In the genomic region with DNA sequence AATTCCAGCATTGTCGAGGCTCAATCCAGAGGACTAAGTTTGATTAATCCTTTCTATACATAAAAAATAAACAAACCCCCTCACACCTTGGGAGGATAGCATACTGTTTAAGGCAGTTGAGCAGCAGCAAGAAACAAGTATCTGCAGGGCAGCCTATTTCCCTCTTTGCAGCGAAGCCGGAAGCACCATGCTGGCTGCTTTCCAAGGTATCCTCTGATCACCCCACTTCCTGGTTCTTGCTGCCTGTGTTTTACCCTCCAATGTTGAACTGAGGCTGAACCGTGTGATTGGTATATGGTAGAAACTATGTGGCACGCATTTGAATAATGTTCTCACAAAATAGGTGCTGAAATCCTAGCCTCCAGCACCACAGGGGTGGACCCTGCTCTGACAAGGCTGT, we compare ENCODE assay signal across 9 mouse cellular contexts. TPM values are rescaled to one million over a fixed set of nuclear protein-coding genes. Genes with fewer than 3 reads are reported as not detected.
DNase-seq lines count a peak whose midpoint lies in the region; ATAC-seq lines count a peak whose summit lies in the region.
"Had no signal": no experiment of that assay in that cellular context is flagged by ENCODE, and none has a peak within 500 bp of the region (broad histone marks: within the 10 kb centered on the region; RNA-seq: fewer than 3 reads in every experiment).

No protein-coding gene starts in this region.

- peak; percentile 96 for ATAC-seq in CD4-positive, CD25-positive, alpha-beta regulatory T cell, adult 4 months
- no peak for ATAC-seq in heart, embryonic 12.5 days (ENCODE audit: insufficient number of reproducible peaks, low FRiP score)
- peak; percentile 90 for ATAC-seq in megakaryocyte, adult 5-6 weeks (ENCODE audit: poor library complexity, severe bottlenecking)
- ATAC-seq in midbrain, embryonic 16.5 days, result no peak

- no peak overlapping the region for H3K9ac ChIP-seq in heart, embryonic 12.5 days
- no peak overlapping the region for H3K9ac ChIP-seq in midbrain, embryonic 16.5 days (ENCODE audit: low read depth, low read length)
- H3K9ac ChIP-seq: embryonic facial prominence, embryonic 12.5 days had no signal

- no peak overlapping the region for H3K4me2 ChIP-seq in heart, embryonic 12.5 days
- no peak overlapping the region for H3K4me2 ChIP-seq in midbrain, embryonic 16.5 days (ENCODE audit: low read length)
- H3K4me2 ChIP-seq: embryonic facial prominence, embryonic 12.5 days had no signal

- H3K36me3 ChIP-seq in heart, embryonic 12.5 days, result no peaks in the 10 kb centered on the region
- H3K36me3 ChIP-seq in midbrain, embryonic 16.5 days (ENCODE audit: control insufficient read depth, insufficient read depth, low read length), result no peaks in the 10 kb centered on the region
- H3K36me3 ChIP-seq: embryonic facial prominence, embryonic 12.5 days had no signal

- WGBS in heart, embryonic 12.5 days, result 44% methylated on average over 5 of the region's 5 CpGs
- 74% methylated on average over 5 of the region's 5 CpGs for WGBS in midbrain, embryonic 16.5 days

- no peaks in the 10 kb centered on the region for H3K9me3 ChIP-seq in heart, embryonic 12.5 days (replicated peaks)
- H3K9me3 ChIP-seq in midbrain, embryonic 16.5 days (replicated peaks; ENCODE audit: control insufficient read depth, low read length, poor library complexity, severe bottlenecking), result no peaks in the 10 kb centered on the region
- H3K9me3 ChIP-seq: embryonic facial prominence, embryonic 12.5 days had no signal

- no peaks in the 10 kb centered on the region for H3K27me3 ChIP-seq in heart, embryonic 12.5 days (replicated peaks)
- H3K27me3 ChIP-seq in midbrain, embryonic 16.5 days (ENCODE audit: control insufficient read depth, insufficient read depth, low read depth, low read length), result no peaks in the 10 kb centered on the region
- H3K27me3 ChIP-seq: embryonic facial prominence, embryonic 12.5 days had no signal

- peak overlapping the region; percentile 15 for H3K27ac ChIP-seq in heart, embryonic 12.5 days (ENCODE audit: poor library complexity, severe bottlenecking)
- H3K27ac ChIP-seq in midbrain, embryonic 16.5 days (ENCODE audit: low read length), result no peak overlapping the region
- H3K27ac ChIP-seq: embryonic facial prominence, embryonic 12.5 days had no signal

- DNase-seq in B cell, adult 2 months, result peak; percentile 62 to 63
- DNase-seq in kidney, postnatal 14 days, result peak; percentile 85
- peak; percentile 67 to 76 for DNase-seq in thymus, postnatal 10 days (ENCODE audit: low spot score in 2 of 2)
- no peak for DNase-seq in left cerebral cortex, postnatal 4 days

- intact Hi-C loops in left cerebral cortex, postnatal 4 days (cut with DNase I), result no loop called here

- H3K4me3 ChIP-seq in heart, embryonic 12.5 days, result no peak overlapping the region
- H3K4me3 ChIP-seq in midbrain, embryonic 16.5 days (ENCODE audit: low read depth, low read length), result no peak overlapping the region
- H3K4me3 ChIP-seq: embryonic facial prominence, embryonic 12.5 days had no signal

- peaks cover 8% of the 10 kb centered on the region; the same call in 1 of the 2 replicates for H3K4me1 ChIP-seq in heart, embryonic 12.5 days (replicated peaks)
- no peaks in the 10 kb centered on the region for H3K4me1 ChIP-seq in midbrain, embryonic 16.5 days (ENCODE audit: control insufficient read depth, insufficient read depth, low read length)
- H3K4me1 ChIP-seq: embryonic facial prominence, embryonic 12.5 days had no signal

RNA-seq across cellular contexts. Expression of gene Srsf5, which starts 6.7 kb away (rescaled TPM):
- polyA plus RNA-seq in CD4-positive, CD25-positive, alpha-beta regulatory T cell, adult 4 months (2017; shearing (Covaris generic)), result 100 to 1,000 TPM; 520 to 757 TPM
- 439 and 445 TPM in 2 replicates for polyA plus RNA-seq in heart, embryonic 12.5 days (2016; fragmentation: Nextera tagmentation; extraction: Ambion mirVana)
- 248 and 262 TPM in 2 replicates for total RNA-seq in megakaryocyte, adult 5-6 weeks (2015)
- total RNA-seq in megakaryocyte, adult 5-6 weeks (2017), result 673 and 674 TPM in 2 replicates
- 426 and 452 TPM in 2 replicates for polyA plus RNA-seq in midbrain, embryonic 16.5 days (2015; fragmentation: Nextera tagmentation; extraction: Ambion mirVana)
- 100 to 1,000 TPM; 307 to 334 TPM for total RNA-seq in left cerebral cortex, postnatal 4 days (2021)

RNA-seq across cellular contexts. Expression of gene Slc10a1, which starts 29.9 kb away (rescaled TPM):
- 1 to 10 TPM; 1.2 TPM for polyA plus RNA-seq in CD4-positive, CD25-positive, alpha-beta regulatory T cell, adult 4 months (2017; shearing (Covaris generic))
- polyA plus RNA-seq in heart, embryonic 12.5 days (2016; fragmentation: Nextera tagmentation; extraction: Ambion mirVana), result 0.53 and 0.64 TPM in 2 replicates
- not detected in 2 replicates for total RNA-seq in megakaryocyte, adult 5-6 weeks (2015)
- not detected in 2 replicates for total RNA-seq in megakaryocyte, adult 5-6 weeks (2017)
- 0.45 and 0.56 TPM in 2 replicates for polyA plus RNA-seq in midbrain, embryonic 16.5 days (2015; fragmentation: Nextera tagmentation; extraction: Ambion mirVana)
- total RNA-seq in left cerebral cortex, postnatal 4 days (2021), result not detected

Comparison
In these comparisons a context has a peak if more than half of its experiments do, and no peak if none do; other contexts are left out.
1. ATAC-seq: peak in CD4-positive, CD25-positive, alpha-beta regulatory T cell, adult 4 months (single experiment) and megakaryocyte, adult 5-6 weeks (single experiment); none in heart, embryonic 12.5 days (single experiment) and midbrain, embryonic 16.5 days (single experiment).